Mouse (Mus musculus) WW6 (cell line): ENCODE data around the gene Utp11.
"Not testable (repeated sequence)": the region's sequence is repeated elsewhere in the genome, so short reads cannot be mapped to it uniquely, and the experiment has no call there.

ENCODE experiments used
- DNase-seq: peaks from one replicate; pipeline ENCODE4 v3.0.0-alpha.2; 2013; ENCODE audit warnings: low read depth, low spot score

Utp11 gene

DNA sequence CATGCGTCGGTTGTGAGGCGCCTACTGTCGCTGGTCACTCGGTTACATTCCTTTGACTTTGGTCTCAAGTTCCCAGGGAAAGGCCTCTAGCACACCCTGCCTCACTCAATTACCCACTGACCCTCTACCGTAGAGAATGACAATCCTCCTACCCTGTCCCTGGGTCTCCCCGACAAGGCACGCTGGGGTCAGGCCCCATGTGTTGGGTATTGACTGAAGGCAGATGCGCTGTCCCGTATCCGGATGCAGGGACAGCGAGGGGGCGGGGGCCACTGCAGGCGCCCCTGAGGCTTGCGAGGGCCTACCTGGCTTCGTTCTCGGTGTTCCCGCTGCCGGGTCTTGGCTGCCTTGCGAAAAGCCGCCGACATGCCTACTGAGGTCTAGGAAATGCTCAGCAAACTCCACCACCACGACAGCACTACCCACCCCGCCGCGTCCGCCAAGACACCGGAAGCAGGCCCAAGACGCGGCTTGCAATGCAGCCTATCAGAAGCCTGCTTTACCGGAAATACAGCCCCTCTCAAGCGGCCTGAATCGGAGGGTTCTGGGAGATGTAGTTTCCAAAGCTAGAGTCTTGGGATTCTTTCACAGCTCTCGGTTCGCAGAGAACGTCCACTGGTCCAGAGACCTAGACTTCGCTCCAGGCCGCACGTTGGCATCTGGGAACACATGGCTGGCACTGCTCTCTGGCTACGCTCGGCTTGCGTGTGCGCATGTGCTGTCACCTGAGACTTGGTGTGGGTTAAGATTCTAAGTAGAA lies at the start of gene Utp11:
Gene Utp11, minus strand, starts transcription at position 466 of the 760 bp plus-strand sequence.
- no peak for DNase-seq

DNA sequence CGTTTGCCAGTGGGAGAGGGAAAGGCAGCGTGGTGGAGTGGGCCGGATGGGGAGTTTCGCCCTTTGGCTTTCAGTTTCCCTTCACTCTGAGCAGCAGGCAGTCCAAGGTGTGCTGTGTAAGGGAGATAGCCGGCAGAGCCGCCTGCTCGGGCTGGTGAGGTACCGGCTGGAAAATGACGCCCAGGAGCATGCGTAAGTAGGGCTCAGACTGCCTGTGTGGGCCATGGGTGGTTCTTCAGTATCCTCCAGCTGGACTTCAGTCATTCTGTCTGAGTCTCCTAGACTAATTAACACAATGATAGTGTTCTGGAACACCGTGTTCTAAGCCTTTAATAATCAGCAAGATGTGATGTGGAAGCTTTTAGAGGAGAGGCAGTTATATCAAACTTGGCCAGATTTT lies 49.4 kb upstream of the Utp11 start:
- DNase-seq: no peak

DNA sequence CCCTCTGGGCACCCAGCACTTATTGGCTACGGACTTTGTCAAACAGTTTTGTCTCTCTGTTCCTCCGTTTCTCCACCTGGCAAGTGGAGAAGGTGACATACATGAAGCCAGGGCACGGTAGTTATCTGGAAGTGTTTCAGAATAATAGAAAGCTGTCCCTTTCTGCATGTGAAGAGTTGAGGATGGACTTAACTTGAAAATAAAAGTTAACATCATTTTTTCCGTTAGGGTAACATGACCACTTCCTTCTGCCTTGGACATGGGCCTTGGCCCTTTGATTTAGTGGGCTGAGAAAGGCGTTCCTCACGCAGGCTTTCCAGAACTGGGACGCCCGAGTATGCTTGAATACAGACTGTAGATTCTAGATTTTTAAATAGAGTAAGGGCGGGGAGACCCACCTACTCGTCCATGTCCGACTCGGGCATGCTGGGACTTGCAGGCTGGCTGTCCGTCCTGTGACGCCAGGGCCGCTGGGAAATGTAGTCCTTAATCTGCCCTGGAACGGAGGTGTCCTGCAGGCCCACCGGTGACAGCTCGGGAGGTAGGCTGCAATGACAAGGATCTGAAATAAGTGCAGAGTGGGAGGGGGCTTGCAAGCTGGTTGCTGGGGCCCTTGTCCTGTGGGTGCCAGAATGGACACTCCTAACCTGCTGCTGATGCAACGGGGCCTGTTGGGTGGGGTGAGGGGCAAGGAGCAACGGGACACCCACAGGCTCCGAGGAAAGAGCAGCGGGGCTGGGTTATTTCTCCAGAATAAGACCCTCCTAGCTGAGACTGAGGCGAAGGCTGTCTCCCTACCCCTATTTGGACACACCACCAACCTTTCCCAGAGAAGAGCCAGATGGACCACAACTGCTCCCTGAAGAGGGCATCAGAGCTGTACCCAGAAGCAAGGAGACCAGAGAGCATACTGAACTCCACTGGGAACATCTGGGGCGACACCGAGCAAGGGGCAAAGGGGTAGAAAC lies 48.3 kb upstream of the Utp11 start, which contains the start of gene Inpp5b:
Gene Inpp5b, plus strand, starts transcription at position 475 of the 968 bp plus-strand sequence.
- peak; percentile 33 for DNase-seq

DNA sequence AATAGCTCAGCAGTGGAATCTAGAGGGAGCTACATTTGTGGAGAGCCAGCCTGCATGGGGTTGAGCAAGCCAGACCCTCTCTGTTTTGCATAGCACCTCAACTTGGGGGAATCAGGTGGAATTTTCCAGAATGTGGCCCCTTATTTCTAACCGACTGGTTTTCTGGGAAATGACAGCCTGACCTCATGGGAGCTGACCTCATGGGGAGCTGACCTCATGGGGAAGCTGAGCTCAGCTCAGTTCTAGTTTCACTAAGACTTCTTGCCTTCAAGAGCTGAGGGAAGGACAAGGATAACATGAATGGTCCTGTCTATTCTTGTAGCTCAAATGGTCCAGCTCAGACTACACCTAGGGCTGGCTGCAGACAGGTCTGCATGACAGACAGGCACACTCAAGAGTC lies 45.4 kb upstream of the Utp11 start:
- DNase-seq: no peak

DNA sequence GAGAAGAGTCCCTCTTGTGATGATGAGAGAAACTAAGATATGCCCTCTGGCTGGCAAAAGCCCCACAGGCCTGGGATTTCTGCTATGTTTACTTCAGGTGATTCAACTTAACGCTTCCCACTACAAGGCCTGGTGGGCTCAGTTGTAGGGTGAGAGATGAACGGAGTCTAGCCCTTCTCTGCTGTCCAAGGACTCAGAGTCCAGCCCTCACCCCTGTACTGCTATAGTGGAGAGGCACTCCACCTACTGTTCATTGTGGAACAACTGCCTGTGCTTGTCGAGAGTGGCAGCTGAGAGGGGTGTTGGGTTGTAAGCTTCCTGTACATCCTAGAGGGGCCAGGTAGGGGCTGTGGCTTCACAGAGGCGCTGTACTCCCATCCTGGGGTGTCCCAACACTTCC lies 44.6 kb upstream of the Utp11 start:
- DNase-seq: no peak

DNA sequence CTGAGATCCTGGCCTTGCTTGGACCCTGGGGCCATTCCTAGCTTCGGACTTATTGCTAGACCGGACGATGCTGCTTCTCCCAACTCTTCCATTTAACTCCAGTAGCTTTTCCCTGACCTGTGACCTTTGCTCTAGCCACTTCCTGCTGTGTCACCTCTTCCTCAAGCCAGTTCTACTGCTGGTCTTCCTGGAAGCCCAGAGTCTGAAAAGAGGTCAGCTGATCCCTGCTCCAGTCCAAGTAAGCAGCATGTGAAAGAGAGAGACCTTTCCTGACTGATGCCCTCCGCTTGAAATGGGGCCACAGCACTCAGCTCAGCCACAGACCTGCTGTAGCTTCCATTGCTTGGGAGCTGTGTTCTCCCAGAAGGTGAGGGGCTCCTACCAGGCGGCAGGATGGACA lies 44.1 kb upstream of the Utp11 start:
- DNase-seq: no peak

DNA sequence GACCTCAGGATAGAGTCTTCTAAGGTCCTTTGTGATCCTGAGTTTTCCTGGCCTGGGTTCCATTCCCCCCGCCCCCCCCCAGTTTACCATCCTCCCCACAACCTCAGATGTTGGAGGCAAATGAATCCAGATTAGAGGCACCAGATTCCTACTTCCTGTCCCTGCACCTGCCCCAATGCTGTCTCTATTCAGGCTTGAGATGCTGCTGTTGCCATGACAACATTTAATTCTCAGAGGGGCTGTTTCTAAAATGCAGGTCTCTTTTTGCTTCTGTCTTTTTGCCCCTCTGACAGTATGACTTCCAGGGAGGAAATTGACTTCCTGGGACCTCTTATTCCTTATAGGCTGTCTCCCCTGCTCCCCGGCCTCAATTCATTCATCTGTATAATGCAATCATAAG lies 43.6 kb upstream of the Utp11 start:
- DNase-seq: no peak

DNA sequence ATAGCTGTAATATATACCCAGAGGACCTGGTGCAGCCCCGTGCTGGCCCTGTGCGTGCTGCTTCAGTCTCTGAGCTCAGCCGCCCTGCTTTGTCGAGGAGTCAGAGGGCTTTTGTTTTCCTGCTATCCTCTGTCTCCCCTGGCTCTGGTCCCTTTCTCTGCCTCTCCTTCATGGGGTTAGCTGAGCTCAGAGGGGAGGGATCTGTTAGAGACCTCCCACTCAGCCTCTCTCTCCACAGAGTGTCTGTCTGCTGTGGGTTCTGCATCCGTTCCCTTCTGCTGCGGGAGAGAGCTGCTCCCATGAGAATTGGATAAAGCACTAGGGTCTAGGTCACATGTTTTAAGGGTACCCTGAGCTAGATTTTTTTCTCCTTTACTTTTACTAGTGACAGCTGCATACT lies 32.7 kb upstream of the Utp11 start:
- no peak for DNase-seq

DNA sequence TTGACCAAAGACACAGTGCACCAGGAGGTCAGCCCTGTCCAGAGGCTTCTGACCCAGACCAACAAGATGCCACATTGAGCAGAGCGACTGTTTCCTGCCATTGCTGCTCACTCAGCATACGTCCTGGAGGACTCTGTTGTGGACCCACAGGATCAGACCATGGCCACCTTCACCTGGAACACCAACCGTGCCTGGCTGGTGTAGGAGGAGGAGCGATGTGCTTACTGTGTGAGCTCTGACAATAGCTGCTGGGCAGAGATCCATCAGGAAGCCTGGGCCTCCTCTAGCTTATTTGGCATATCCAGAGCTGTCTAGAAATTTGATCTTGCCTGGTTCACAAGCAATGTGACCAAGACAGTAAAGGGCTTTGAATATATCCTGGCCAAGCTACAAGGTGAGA lies 25.7 kb upstream of the Utp11 start:
- DNase-seq: no peak

DNA sequence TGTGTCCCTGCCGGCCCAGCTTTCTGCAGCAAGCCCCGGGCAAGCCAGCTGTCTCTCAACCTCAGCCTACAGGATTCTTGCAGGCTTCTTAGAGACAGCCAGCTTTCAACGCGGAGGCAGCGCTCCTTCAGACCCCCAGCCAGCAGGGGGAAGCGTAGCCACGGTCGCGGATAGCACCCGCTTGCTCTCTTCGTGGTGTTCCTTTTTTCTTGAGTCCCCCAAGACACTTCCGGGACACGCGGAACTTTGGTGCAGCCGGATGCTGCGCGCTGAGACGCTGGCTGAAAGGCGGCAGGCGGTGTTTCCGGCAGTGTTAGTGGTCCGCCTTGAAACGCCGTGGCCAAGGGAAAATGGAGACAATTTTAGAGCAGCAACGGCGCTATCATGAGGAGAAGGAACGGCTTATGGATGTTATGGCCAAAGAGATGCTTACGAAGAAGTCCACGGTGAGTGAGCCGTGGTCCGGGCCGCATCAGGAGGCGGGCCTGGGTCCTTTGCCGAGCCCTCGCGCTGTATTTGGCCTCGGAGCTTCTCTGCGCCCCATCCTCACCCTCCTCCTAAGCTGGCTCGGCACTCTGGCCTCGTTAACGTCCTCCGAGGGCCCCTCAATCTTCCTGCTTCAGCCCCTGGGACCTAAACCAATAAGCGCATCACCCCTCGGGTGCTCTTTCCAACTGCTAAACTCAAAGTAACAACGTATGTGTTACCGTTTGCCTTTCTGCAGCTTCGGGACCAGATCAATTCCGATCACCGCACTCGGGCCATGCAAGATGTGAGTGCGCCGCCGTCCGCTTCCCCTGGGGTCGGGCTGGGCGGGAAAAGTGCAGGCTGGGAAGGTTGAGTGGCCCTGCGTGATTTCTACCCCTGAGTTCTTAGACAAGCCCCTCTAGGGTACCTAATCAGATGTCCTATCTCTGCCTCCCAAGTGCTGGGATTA lies 21.4 kb upstream of the Utp11 start, which contains the start of gene Sf3a3:
Gene Sf3a3, plus strand, starts transcription at position 232 of the 937 bp plus-strand sequence.
- peak; percentile 88 for DNase-seq

DNA sequence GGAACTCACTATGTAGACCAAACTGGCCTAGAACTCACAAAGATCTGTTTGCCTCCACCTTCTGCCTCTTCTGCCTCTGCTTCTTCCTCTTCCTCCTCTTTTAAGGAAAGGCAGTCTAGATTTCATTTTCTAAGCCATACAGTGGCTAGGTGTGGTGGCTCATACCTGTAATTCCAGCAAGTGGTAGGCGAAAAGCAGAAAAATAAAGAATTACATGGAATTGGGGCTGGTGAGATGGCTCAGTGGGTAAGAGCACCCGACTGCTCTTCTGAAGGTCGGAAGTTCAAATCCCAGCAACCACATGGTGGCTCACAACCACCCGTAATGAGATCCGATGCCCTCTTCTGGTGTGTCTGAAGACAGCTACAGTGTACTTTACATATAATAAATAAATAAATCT lies 20.4 kb upstream of the Utp11 start:
- DNase-seq: not testable (repeated sequence)

DNA sequence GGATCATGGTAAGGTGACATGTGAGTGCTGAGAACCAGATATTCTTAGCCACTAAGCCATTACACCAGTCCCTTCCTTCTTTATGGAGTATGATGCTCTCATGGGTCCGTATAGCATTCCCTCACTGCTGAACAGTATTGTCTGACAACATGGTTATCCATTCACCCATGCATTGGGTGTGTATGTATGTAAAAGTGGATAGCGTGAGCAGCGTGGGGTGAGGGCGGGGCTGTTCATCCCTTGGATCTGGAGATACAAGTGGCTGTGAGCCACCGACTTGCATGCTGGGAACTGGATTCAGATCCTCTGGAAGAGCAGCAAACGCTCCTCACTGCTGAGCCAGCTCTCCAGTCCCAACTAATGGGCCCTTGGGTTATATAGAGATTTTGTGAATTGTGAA lies 19.2 kb upstream of the Utp11 start:
- no peak for DNase-seq

DNA sequence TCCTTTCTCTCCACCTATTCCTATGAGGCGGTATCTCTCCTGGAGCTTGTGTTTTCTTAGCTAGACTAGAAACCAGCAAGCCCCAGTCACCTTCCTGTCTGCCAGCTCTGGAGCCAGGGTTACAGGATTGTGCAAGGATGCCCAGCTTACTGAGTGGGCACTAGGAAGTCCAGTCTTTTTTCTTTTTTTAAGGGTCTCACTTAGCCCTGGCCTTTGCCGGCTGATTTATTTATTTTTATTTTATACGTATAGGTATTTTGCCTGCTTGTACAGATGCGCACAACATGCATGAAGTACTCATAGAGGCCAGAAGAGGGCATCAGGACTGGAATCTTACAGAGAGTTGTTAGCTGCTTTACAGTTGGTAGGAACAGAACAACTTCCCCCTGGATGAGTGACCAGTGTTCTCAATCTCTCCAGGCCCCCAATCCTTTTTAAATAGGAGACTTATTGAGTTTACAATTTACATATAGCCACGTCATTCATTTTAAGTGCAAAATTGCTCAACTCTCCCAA lies 17.4 kb upstream of the Utp11 start:
- no peak for DNase-seq

DNA sequence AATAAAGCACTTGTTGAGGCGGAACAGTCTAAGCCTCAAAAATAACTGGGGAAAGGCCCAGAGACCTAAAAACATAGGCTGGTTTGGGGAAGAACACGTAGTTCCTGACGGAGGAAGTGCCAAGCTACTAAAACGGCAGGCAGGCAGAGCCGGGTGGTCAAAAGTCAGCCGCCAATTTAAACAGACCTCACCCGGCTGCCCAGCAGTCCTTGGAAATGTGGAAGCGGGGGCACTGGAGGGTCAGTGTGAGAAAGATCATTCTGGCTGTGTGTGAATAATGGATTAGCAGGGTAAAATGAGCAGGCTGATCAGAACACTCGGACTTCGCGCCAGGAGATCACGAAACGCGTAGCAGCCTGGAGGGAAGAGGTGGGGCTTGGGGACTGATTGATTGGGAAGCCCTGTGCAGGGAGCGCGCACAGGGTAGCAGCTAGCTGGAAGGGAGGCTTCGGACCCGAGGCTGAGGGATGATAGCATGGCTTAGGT lies 16.6 kb upstream of the Utp11 start:
- DNase-seq: no peak

DNA sequence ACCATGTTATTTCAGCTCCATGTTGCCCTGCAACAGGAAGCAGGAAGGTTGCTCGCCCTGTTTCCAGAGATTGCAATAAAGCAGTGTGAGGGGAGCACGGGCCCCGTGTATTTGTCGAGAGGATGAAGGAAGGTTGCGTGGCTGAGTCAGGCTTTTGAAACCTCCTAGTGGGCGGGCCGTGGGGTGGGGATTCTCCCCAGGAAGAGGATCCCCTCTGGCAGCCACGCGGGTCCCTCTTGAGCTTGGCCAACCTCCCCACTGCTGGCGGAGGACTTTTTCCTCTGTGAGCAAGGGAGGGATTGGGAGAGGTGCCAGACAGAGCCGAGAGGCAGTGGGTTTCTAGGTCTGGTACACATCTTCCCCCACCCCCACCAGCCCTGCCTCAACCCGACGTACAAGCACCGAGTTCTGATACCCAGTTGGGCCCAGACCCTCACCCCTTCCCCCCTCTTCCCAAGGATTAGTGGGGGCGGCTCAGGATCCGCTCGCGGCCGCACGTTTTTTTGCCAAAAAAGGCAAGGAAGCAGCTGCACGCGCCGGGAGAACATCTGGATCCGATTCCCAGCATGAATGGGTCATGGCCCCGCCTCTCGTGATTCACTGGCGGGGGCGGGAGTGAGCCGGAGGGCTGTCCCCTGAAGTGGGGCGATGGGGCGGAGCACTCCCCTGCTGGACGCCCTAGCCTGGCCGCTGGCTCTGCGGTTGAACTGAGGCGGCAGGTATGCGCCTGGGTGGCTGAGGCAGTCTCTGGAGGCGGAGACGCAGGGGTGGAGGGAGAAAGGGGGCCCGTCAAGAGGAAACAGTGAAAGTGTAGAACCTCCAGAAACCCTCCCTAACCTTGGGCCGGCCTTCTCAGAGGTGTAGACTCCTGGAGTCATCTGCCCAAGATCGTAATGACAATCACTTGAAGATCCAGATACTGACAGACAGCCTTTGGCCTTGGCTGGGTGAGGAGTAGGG lies 15.4 kb upstream of the Utp11 start:
- no peak for DNase-seq

DNA sequence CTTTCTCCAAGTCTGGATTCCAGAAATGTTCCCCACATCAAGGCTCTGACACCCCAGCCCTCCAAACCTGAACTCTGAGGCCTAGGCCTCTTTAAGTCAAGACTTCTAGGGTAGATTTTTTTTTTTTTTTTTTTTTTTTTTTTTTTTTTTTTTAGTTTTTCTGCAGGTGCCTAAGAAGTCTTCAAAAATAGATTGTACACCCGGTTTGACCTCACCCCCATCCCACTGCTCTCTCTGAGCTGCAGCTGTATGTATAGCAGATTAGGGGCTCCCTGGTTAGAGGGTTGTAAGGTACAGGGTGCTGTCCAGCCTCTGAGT lies 14.8 kb upstream of the Utp11 start:
- DNase-seq: not testable (repeated sequence)

DNA sequence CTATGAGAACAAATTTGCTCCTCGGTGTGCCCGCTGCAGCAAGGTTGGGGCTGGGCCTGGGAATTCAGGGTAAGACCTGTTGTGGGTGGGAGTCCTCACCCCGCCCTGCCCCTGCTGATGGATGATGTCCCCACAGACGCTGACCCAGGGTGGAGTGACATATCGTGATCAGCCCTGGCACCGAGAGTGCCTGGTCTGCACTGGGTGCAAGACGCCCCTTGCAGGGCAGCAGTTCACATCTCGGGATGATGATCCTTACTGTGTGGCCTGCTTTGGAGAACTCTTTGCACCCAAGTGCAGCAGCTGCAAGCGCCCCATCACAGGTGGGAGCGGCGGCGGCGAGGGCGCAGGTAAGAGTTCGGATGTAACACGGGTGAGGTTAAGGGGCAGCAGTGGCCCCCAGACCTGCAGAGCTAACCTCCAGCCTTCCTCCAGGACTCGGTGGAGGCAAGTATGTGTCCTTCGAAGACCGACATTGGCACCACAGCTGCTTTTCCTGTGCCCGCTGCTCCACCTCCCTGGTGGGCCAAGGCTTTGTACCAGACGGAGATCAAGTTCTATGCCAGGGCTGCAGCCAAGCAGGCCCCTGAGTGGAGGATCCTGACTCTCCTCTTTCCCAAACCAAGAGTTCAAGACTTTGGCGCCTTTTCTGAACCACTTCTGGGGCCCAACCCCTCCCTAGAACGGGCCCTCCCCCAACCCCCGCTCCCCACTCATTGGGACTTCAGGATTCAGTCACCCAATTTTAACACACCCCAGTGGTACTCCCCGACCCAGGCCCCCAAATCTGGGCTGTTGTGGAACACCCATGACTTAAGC lies 14.2 kb upstream of the Utp11 start:
- not testable (repeated sequence) for DNase-seq

DNA sequence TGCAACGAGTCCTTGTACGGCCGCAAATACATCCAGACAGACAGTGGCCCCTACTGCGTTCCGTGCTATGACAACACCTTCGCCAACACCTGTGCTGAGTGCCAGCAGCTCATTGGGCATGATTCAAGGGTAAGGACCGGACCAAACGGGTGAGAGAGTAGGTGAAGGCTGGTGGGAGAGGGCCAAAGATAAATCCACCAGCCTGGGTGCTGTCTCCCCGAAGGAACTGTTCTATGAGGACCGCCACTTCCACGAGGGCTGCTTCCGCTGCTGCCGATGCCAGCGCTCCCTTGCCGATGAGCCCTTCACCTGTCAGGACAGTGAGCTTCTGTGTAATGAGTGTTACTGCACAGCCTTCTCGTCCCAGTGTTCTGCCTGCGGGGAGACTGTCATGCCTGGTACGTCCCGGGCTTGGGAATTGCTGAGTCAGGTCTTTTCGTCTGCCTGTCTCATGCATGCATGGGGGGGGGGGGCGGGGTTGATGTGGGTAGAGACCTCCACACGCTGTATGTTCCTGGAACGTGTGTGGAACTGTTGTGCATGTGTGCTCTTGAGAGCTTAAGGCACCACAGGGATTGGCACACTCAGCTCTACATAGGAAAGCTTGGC lies 12.4 kb upstream of the Utp11 start:
- no peak for DNase-seq
